Mouse (Mus musculus) kidney, postnatal 10 days (tissue): ENCODE measurements around the gene Tex14.
"Not testable (repeated sequence)": the region's sequence is repeated elsewhere in the genome, so short reads cannot be mapped to it uniquely, and the experiment has no call there.

Source experiments
- DNase-seq: peaks from one replicate; pipeline ENCODE4 v3.0.0; 2021; ENCODE audit warnings: mixed read lengths

Tex14 gene

GRCm38 (mm10) chr11:87448476-87449199, 43.8 kb downstream of the Tex14 start:
- DNase-seq, result peak; percentile 65

- DNase-seq, result no peak
Measured at GRCm38 (mm10) chr11:87449200-87449547, 44.3 kb downstream of the Tex14 start.

DNA sequence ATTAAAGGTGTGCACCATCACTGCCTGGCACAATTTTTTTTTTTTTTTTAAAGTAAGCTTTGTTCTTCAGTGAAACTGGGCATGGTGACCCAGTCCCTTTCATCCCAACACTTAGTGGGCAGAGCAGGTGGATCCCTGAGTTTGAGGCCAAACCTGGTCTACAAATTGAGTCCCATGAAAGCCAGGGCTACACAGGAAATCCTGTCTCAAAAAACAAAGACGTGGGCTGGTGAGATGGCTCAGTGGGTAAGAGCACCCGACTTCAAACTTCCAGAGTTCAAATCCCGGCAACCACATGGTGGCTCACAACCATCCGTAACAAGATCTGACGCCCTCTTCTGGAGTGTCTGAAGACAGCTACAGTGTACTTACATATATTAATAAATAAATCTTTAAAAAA, 45.0 kb downstream of the Tex14 start:
- not testable (repeated sequence) for DNase-seq

- DNase-seq, result not testable (repeated sequence)
Measured at GRCm38 (mm10) chr11:87452779-87453178, 47.9 kb downstream of the Tex14 start.

DNA sequence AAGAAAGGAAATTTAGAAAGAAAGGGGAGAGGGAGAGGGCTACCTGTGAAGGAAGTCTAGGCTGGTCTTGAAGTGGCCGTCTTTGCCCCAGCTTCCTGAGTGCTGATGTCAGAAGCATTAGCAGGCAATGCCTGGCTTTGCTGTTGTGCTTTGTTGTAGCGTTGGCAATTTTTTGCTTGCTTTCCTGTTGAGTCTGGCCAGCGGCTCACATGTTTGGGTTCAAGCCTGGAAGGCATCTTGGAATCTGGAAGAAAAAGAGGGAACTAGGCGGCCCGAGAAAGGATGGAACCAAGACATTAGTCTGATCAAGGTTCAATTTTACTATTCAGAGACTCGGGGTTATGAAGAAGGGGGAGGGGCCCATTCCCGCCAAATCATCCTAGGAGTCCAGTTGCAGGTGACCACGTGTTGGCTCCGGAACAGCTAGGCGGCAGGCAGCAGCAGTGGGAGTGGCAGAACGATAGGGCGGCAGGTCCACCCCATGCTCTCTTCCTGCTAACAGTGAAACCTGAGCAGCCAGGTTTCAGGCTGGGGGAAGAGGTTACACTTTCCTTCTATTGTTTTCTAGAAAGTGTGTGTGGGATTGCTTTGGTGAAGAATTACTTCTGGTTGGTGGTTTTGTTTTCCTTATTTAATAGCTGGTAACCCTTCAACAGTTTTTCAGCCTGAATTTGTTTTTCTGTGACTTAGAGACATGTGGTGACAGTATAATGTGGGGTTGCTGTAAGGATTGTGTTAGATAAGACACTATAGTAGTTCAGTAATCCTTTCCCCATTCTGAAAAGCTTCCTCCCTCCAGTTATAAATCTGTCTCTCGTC, 48.6 kb downstream of the Tex14 start:
- peak; percentile 62 for DNase-seq

- DNase-seq, result no peak
Measured at GRCm38 (mm10) chr11:87454035-87454690, 49.3 kb downstream of the Tex14 start.

DNA sequence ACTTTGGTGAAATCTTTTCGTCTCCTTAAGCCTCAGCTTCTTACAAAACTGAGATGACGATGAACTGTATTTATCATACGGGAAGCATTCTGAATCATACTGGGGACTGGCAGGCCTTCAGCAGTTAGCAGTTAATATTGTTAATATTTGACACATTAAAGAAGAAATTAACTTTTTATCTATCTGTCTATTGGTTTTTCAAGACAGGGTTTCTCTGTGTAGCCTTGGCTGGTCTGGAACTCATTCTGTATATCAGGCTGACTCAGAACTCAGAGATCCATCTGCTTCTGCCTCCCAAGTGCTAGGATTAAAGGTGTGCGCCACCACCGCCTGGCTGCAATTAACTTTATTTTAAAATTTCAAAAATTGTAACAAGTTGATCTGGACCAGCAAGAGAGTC, 50.7 kb downstream of the Tex14 start:
- DNase-seq, result no peak

DNA sequence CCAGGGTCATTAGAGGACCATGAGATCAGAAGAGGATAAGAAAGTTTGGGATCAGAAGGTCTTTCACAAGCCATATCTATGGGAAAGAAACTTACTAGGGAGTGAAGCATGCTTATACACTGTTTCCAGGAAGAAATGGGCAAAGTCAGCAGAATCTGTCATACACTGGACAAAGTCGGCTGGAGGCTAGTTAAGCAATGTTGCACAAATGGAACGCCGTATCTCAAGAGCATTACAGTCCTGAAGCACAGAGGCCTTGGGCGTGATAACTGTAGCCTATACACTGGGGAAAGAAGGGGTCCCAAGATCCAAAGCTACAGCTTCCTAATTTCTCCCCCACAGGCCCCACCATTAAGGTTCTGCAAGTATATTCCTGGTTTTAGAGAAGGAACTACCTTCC, 51.1 kb downstream of the Tex14 start:
- no peak for DNase-seq

DNA sequence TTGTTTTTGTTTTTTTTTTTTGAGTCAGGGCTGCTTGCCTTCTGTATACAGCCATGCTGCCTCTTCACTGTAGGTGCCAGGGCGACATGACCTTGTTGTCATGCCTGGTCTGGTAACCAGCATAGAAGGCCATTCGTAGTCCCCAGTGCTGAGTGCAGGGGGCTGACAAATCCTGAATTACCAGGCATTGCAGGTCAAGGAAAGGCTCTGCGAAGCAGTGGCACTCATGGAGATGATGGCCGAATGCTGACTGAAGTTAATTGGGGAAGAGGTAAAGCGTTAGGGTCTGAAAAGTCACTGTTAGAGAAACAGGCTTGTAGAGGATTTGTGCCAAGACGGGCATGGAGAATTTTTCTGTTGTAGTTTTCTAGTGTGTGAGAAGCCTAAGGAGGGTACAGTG, 55.7 kb downstream of the Tex14 start:
- no peak for DNase-seq

DNA sequence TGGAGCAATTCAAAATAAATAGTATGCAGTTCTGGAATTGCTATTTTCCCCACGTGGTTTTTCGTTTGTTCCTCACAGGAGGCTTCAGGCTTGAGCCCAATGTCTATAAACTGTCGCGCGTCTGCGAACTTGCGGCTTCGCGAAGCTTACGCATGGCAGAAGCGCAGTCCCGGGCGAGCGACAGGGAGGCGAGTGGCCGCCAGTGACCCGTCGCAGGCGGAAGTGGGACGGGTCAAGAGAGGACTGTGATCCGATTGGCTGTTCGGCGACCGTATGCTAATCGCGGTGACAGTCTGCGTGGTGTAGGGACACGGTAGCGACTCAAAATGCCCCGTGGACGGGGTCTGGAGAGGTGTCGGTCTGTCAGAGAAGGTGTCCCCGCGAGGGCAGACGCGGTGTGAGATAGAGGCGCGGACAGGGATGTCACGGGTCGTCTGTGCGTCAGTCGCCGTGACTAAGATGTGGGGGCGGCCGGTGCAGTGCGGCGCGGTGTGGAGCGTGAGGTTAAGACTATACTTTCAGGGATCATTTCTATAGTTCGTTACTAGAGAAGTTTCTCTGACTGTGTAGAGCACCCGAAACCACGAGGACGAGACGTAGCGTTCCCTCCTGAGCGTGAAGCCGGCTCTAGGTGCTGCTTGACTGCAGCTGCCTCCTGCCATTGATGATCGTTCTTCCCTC, 57.1 kb downstream of the Tex14 start:
- peak; percentile 91 for DNase-seq

- peak; percentile 42 for DNase-seq
Measured at GRCm38 (mm10) chr11:87462461-87463242, 57.8 kb downstream of the Tex14 start.

- DNase-seq, result no peak
Measured at GRCm38 (mm10) chr11:87463243-87463540, 58.3 kb downstream of the Tex14 start.

GRCm38 (mm10) chr11:87463792-87464430, 59.0 kb downstream of the Tex14 start:
- not testable (repeated sequence) for DNase-seq

- no peak for DNase-seq
Measured at GRCm38 (mm10) chr11:87465990-87466593, 61.2 kb downstream of the Tex14 start.

DNA sequence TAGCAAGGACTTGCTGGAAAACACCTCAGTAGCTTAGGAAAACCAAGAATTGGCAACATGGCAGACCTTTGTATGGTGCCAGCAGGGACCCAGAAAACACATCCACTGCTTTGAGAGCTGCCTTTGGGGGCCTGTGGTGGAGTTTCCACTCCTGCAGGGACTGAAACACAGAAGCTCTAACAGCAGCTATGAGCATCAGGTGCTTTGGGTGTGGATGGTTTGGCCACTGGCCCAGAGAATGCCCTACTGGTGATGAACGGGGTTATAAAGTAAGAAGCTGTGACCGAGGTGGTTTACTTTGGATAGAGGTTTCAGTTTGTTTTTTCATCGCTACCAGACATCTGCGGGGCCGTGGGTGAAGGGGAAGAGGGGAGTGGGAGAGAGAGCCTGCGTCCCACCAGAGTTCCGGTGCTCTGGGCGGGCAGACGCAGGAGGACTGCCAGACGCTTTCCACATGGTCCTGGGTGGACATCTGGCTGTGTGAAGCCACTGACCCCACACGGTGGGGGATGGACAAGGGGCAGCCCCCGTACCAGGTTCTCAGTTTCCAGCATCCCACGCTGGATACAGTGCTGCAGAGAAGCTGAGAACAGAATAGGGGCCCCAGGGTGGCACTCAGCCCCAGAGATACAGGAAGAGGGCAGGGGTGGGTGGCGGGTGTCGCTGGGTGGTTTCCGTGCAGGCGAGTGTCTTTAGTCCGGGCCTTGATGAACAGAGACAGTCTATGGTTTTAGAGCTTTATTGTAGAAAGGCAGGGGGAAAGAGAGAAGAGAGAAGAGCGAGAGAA, 62.8 kb downstream of the Tex14 start:
- peak; percentile 29 for DNase-seq

DNA sequence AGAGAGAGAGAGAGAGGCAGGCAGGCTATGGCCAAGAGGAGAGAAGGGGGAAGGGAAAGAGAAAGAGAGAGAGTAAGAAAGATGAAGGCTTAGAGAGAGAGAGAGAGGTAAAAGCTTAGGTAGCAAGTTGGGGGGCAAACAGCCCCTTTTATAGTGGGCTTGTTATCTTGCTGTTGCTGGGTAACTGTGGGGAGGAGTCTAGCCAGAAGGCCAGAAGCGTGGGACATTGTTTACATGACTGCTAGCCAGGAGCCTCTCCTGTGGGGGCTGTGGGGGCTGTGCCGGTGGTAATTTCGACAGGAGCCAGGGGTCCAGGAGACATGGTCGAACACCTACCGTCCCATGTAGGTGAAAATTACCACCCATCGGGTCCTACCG, 63.4 kb downstream of the Tex14 start:
- no peak for DNase-seq

DNA sequence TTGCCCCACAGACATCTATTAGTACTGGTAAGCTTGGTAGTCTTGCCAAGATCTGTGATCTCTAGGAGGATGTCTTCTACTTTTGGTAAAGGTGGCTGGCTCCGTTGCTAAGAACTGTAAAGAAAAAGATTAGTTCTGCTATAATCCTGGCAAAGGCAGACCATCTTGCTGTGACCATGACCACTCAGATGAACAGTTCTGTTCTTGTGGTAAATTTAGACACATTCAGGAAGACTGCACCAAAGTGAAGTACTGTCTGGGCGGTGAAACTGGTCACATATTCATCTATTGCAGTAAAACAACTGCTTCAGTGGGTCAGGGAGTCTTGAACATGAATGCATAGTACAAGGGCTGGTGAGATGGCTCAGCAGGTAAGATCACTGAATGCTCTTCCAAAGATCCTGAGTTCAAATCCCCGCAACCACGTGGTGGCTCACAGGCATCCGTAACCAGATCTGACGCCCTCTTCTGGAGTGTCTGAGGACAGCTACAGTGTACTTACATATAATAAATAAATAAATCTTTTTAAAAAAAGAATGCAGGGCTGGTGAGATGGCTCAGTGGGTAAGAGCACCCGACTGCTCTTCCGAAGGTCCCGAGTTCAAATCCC, 63.9 kb downstream of the Tex14 start:
- DNase-seq, result no peak

DNA sequence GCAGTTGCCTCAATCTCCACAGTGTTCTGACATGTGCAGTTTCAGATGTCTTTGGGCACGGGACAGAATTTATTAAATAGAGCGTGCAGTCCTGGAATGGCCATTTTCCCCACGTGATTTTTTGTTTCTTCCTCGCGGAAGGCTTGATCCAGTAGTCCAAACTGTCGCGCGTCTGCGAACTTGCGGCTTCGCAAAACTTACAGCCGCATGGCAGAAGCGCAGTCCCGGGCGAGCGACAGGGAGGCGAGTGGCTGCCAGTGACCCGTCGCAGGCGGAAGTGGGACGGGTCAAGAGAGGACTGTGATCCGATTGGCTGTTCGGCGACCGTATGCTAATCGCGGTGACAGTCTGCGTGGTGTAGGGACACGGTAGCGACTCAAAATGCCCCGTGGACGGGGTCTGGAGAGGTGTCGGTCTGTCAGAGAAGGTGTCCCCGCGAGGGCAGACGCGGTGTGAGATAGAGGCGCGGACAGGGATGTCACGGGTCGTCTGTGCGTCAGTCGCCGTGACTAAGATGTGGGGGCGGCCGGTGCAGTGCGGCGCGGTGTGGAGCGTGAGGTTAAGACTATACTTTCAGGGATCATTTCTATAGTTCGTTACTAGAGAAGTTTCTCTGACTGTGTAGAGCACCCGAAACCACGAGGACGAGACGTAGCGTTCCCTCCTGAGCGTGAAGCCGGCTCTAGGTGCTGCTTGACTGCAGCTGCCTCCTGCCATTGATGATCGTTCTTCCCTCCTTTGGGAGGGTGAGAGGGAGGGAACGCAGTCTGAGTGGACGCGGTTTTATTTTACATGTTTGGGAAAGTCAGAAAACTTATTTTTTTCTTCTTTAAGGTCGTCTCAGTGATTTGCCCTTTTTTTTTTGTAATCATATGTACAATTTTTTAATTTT, 66.2 kb downstream of the Tex14 start:
- DNase-seq, result peak; percentile 81

DNA sequence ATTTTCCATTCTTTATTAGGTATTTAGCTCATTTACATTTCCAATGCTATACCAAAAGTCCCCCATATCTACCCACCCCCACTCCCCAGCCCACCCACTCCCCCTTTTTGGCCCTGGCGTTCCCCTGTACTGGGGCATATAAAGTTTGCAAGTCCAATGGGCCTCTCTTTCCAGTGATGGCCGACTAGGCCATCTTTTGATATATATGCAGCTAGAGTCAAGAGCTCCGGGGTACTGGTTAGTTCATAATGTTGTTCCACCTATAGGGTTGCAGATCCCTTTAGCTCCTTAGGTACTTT, 66.8 kb downstream of the Tex14 start:
- not testable (repeated sequence) for DNase-seq
